Mouse (Mus musculus) B cell, adult 2 months (primary cell): ENCODE measurements around the gene Sdad1.

Experiments used
- DNase-seq, 2 experiments: peaks; one replicate each; pipeline ENCODE4 v3.0.0; 2022

The Sdad1 gene

DNA sequence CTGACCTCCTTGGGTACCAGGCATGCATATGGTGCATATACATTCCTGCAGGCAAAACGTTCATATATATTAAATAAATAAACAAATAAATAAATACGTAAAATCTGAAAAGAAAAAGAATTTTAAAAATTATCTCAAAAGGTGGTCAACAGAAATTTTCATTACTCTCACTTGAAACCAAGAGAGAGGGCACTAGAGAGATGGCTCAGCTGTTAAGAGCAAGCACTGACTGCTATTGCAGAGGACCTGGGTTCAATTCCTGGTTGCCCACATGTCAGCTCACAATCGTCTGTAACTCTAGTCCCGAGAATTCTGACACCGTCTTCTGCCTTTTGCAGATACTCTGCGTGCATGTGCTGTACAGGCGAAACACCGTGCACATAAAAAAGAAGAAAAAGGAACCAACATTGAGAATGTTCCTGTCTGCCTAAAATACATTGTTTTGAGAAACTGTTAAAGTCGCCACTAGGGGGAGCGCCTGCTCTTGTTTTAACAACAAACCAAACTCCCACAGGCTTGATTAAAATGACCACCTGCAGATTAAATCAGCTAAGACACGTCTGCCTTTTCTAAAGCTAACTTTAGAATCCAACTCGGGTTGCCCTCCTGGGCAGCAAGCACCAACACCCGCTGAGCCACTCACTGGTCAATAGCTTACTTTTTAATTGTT lies 1.9 kb upstream of the Sdad1 start:
- DNase-seq: peak; percentile 90 to 93

DNA sequence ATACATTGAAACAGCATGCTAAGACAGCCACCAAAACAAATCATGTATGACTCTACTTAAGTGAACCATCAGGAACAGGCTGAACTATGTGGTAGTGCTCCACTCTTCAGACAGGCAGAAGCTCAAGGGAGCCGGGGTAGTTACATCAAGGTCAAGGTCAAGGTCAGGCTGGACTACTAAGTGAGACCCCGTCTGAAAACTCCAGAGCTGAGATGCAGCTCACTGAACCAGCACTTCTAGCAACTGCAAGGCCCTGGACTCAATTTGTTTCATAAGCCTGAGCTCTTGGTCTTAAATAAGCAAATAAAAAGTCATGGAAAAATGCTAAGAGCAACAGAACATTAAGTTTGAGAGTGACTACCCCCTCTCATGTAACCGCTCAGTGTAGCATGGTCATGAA lies 6.0 kb downstream of the Sdad1 start:
- no peak for DNase-seq

DNA sequence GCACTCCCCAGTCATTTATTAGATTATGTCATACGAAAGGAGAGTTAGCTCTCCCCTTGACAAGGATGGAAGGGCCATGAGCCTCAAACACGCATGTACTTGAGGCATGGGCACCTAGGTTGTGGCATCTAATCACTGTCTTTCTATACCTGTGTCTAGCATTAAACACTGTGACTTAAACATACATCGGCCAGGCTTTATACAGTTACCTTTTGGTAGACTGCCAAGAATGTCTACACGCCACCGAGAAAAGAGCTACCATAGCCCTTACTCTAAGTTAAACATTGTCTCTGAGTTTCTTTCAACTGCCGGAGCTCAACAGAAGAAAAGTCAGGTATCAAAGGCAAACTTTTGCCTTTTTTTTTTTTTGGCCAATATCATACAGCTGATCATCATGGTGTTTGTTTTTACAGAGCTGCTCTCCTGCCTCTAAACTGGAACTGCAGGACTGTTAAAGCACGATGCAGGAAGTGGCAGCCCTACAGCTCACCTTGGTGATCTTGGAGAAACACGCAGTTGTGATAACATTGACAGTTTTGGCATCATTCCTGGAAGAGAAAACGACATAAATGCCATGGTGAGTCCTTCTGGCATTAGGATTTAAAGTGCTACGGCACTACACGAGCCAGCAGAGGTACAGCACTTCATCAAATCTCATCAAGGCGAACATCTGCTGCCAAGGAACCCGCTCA lies 8.0 kb downstream of the Sdad1 start:
- no peak for DNase-seq

DNA sequence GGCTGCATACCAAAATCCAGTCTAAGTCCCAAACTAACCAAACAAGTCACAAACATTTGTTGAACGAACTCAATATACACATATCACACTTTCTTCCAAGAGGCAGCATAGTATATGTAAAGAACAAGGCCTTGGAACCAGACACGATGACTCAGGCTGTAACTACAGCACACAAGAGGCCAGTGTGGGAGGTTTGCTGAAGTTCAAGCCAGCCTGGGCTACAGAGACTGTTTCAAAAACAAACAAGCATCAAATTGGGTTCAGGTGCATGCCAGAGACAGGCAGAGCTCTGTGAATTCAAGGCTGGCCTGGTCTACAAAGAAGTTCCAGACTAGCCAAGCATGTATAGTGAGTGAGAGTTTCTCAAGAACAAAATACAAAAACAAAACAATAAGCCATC lies 15.8 kb downstream of the Sdad1 start:
- no peak for DNase-seq

DNA sequence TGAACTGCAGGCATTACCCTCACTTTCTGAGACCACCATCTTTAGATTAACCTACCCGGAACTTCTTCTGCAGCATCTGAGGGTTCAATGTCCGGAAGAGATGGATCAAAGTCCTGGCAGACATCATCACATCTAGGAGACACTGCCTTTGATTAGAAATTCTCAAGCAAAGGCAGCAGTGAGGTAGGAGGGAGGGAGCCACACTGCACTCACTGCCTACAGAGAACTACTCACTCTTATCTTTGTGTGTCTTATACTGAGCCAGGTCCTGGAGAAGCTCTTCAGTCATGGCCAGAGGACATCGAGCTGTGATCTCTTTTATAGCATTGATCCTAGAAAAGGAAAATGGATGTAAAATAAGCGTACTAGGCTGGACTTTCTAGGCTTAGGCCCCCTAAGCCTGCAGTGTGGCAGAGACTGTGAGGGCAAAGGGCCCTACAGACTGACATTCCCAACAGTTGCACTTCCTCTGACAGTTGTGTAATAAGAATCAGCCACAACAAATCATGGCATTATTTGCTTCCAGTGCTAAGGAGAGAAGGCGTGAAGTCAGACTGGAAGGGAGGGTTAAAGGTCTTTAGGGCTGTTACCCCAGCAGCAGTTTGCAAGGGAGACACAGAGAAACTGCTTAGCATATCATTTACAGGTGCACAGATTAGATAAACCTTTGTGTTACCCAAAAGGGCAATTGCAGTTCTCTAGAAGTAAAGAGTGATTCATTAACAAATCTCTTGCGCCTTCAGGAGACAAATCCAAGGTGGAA lies 18.4 kb downstream of the Sdad1 start:
- no peak for DNase-seq

DNA sequence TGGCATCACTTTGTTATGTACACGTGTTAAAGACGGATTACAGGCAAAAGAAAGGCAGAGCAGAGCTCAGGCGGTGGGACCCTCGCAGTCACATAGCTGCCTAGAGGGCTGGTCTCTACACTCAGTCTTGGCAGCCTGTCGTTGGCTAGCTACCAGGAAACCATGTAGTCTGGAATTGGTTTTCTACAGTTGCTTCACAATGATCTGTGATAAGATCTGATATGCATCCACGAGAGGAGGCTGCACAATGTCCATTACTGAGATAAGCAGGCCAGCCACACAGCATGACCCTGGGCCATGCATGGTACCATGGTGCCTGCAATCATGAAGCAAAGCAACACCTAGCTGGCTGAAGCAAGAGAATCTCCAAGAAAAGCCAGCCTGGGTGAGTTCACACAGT lies 22.4 kb downstream of the Sdad1 start:
- DNase-seq: no peak

DNA sequence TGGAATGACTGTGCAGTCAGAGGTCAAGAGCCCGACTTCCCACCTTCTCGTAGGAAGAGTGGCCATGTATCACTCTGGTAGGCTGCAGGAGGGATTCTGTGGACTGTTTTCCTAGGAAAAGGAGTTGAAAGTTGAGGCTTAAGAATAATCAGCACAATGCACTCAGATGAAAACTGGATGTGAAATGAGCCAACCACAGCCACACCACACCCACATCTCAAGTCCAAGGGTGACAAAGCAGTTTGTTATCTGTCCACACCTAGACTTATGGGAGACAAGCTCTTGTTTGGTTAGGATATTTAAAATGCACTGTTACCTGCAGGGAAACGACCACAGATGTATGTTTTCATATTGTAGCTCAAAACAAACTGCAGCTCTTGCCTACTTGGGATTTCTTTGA lies 27.2 kb downstream of the Sdad1 start:
- DNase-seq: no peak

DNA sequence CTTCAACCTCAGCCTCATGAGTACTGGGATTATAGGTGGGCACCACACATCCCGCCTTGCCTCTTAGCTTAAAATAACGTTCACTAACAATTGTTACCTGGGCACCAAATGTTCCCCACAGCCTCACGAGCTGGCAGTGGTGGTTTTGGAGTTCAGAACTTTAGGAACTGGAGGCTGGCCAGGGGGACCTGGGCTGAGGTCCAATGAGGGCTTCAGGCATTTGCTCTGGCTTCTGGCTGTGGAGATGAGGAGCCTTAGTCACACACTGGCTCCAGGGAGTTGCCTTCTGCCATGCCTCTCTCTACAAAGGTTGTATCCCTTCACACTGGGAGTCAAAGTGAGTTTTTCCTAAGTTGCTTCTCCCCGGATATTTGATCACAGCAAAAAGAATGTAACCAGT lies 27.7 kb downstream of the Sdad1 start:
- no peak for DNase-seq

DNA sequence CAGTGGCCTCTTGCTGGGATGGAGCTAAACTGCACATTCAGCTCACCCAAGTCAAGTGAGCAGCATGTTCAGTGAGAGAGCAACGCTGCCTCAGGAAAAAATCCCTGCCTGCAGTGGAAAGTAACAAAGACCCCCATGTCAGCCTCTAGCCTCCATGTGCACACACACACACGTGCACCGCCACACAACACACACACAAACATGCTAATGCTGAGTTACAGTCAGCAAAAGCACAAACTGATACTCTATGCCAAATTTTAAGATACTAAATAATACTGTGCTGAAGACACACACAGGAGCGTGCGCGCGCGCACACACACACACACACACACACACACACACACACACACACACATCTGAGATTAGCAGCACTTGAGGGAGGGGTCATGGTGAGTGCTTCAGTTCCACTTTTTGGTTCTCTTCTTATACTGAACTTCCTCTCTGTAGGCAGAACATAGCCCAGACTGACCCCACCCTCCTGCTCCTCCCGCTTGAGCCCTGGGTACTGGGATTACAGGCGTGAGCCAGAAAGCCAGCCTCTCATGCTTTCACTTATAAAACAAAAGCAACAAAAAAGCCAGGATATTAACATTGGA lies 31.2 kb downstream of the Sdad1 start:
- peak; percentile 76 to 78 for DNase-seq

DNA sequence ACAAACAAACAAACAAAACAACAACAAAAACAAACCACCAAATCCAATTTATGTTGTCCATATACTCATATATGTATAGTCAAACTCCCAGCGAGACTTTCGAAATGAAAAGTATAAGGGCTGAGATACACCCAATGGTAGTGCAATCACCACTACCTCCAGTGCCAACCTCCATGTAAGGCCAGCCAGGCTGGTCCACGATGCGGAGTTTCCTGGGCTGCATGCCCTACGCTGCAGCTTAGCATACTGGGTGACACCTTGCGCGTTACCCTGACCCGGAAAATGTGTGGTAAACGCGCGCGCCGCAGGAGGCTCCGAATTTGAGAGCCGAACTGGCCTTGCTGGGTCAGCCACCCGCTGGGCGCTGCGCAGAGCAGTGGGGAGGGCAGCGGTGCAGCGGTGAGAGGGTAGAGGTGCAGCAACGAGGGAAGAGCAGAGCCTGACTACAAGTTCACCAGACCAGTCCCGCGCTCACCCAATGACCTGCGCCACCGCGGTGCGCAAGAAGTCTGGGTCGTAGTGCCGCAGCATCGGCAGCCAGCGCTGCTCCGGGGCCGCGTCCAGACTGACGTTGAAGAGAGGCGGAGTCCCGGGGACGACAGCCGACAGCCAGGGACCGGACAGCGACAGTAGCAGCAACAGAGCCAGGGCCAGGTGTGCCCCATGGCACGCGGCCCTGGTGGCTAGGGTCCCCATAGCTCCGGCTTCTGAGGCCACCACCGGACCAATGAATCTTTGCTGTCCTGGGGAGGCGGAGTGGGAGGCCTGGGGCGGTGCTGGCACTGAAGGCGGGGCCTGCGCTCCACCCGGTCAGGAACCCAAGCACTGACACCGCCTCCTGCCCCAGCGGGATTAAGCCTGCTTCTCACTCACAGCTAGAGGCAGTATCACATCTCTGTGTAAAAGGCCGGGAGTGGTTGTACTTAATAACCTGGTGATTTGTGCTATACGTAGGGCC lies 32.6 kb downstream of the Sdad1 start, which contains the start of gene Naaa:
Gene Naaa, minus strand, starts transcription at position 734 of the 958 bp plus-strand sequence.
- peak; percentile 88 for DNase-seq

DNA sequence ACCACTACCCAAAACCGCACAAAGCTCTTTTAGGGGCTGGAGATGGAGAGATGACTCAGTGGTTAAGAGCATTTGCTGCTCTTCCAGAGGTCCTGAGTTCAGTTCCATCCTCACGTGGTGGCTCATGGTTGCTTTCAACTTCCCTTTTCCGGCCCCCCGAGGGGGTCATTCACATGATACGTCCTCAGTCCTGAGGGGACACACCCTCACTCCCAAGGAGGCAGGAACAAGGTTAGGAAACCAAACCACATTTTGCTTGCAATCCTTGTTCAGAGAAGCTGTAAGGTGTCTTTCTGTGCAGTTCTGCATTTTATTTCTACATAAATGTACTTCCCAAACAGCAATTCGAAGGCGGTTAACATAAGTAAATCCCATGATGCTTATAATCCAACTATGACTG lies 39.8 kb downstream of the Sdad1 start:
- no peak for DNase-seq

DNA sequence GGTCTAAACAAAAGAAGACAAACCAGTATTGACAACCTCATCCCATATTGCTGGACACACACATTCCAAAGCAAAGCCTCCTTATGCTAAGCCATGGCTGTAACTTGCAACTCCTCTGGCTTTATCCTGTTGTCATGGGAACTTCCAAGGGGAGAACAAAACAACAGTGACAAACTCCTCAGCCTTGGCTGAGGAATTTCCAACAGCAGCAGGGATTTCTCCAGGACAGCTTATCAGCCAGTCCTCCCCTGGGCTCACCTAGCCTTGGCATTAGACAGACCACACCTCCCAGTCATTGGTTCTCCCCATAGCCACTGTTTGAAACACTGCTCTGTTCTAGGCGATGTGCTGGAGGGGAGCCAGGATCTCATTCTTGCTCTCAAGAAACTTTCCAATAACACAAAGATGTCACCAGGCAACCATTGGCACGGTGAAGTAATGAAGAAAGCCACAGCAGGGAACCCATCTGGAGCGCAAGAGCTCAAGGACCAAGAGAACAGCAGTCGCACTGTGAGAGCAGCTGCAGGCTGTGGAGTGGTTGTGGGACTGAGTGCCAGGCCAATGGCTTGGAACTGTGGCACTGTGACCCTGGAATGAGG lies 46.4 kb downstream of the Sdad1 start:
- DNase-seq: no peak

DNA sequence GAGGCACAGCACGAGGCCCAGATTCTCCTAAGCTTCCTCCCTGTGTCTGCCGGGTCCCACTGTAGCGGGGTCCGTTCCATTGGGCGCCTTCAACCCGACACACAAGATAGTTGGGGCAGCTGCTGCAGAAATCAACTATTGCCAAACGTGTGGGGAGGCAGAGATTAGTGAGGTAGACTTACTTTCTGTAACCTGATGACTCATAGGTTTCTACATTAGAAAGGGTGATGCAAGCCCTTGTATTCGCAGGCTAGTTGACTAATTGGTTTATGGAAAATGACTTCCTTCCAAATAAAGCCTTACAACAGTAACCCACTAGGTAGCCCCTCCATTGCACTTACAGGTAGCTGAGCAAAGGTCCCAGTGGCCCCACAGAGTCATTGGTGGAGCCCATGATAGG lies 47.6 kb downstream of the Sdad1 start:
- DNase-seq: no peak

DNA sequence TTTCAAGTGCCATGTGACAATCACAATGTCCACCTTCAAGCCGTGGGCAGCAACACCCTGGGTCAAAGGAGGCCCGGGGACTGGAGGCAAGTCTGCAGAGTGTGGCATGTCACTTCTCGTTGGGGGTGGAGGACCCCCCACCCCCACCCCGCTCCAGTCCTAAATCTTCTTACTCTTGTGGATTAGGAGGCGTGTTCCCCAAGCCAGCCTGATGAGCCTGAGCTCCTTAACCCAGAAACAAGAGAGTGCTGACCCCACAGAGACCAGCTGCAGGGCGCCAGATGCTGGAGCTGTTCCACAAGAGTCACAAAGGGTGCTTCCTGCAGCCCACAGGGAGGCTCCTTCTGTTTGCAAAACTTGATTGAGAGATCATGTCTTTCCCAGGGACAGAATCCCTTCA lies 54.1 kb downstream of the Sdad1 start, which contains the start of gene Ppef2:
Gene Ppef2, minus strand, starts transcription at position 61 of the 400 bp plus-strand sequence.
- no peak for DNase-seq

DNA sequence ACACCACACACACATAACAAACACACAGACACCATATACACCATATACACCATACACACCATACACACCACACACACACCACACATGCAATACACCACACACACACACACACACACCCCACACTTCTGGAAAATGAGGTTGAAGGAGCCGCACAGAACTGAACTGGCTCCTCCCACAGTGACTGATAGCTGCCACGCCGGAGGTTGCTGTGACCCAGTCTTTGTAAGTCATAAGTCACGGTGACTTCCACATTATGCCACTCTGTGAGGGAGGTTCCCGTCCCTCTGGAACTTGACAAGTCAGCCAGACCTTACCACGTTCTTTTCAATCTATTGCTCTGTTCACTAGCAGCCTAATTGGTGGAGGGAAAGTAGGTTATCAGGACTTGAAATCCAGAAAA lies 55.8 kb downstream of the Sdad1 start:
- DNase-seq: no peak

DNA sequence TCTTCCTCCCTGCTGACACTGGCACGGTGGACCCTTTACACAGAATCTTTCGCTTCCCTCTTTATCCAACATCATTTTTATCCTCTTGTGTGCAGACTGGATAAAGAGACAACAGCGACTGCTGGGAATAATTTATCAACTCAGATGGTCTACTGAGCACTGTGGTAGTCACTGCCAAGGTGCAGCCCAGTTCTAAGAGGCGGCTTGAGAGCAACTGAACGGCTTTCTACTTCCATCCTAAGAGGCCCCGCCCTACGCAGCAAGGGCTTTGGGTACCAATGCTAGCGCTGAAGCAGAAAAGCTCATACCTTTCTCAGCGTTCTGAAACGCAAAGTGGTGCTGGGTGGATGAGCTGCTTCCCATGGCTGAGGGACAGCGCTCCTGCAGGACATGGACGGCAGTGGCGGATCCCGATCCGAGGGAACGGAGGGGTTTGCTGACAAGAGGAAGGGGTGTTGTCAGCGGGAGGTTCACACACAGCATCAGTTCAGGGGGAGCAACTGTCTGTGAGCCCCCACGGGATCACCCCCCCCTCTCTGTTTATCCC lies 57.4 kb downstream of the Sdad1 start:
- DNase-seq: no peak

DNA sequence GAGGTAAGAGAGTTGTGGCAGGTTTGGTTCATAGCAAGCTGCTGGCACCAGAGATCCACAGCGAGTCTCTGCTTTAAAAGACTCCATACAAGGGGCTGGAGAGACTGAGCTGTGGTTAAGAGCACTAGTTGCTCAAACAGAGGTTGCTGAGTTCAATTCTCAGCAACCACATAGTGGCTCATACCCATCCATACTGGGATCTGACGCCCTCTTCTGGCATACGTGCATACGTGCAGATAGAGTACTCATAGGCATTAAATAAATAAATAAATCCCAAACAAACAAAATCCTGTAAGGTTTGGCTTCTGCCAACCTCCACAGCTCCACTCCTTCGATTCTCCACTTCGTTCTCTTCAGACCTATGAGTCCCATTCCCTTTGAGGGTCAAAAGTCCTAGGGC lies 58.2 kb downstream of the Sdad1 start:
- DNase-seq: no peak

DNA sequence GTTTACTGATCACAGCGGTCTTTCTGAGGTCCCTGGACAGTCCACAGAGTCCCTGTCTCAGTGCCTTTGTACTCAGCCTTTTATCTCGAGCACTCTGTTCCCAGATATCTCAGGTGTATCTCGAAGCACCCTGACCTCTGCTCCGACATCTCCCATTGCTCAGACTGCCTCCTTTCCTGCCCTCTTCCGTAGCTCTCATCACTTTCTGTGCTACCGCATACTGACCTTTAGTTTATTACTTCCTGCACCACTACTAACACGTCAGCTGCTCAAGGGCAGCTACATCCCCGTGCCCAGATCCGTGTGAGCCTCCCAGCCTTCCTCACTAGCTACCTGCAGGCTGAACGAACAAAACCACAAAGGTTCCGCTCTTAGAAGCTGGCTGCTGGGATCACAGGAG lies 61.7 kb downstream of the Sdad1 start:
- no peak for DNase-seq

DNA sequence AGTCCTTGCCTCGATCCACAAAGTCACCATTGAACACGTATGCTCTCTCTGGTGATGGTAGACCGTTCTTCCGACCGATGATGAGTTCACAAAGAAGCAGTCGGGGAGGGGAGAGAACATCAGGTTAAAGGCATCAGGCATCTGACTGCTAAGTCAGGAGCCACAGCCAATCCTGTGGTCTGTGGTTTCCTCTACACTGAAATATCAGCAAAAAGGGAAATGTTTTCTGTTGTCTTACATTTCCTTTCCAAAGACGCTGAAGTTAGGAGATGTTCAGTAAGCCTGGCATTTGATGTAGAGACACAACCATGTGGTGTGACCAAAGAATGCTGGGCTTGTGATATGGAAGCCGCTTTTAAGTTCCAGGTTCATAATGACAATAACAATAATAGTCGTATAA lies 64.8 kb downstream of the Sdad1 start:
- DNase-seq: peak in 1 of 2 experiments; percentile 9

DNA sequence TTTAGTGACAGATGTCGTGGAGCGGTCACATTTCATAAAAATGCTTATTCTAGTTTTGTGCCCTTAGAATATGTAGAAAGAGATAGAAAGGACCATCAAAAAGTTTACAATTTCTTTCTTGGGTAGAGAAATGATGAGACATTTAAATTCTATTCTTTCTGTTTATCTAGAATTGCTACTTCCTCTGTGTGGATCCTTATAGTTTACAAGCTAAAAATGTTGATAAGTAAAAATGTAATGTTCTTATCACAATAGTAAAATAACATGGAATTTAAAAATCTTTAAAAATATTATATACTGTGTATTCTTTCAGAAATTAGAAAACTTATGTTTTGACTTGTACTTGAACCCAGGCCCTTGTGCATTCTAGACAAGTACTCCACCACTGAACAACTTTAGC lies 65.4 kb downstream of the Sdad1 start:
- no peak for DNase-seq

DNA sequence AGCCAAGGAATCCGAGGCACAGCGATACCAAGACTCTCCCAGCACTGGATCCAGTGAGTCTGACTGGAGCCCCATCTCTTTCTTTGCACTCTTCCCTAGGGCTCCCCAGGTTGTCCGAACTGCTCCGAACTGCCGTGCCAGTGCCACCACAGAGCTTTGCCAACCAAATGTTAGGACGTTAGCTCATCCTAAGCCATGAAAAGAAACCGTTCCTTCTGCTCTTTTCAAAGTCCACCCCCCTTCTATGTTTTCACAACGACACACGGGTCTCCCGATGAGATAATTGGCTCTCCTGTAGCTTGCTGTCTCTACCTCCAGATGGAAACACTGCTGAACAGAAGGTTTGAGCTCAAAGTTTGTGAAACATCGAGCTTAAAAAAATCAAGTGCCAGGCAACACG lies 69.5 kb downstream of the Sdad1 start:
- no peak for DNase-seq
